Mouse (Mus musculus) kidney, adult 9 months (tissue): ENCODE measurements at regions not wholly inside any gene's neighbourhood (a gene's known extent, or its start where the extent isn't known, plus 50 kb on each side); places are given as distances from the start of the nearest gene placed in this dataset.
A peak's percentile ranks its signal among the peaks of the same experiment; 100 is the strongest.
"Not testable (repeated sequence)": the region's sequence is repeated elsewhere in the genome, so short reads cannot be mapped to it uniquely, and the experiment has no call there.

Experiments
- DNase-seq: peaks from one replicate; pipeline ENCODE4 v3.0.0; 2022

DNA sequence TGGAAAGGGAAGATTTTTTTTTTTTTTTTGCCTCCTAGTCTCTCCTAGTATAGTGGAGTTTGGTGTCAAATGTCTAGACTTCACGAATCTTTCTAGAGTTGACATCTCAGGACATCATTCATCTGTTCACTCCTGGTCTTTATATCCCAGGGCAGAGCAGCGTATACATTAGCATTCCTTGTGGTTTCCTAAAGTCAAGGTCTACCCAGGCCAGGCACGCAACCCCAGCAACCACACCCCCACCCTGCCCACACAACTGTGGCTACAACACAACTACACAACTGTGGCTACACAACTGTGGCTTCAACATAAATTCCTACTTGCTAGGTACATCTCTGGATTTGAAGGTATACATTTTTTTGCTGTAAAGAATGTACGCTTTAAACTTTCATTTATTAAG is 122.2 kb downstream of the Ppp1r3a start:
- no peak for DNase-seq

DNA sequence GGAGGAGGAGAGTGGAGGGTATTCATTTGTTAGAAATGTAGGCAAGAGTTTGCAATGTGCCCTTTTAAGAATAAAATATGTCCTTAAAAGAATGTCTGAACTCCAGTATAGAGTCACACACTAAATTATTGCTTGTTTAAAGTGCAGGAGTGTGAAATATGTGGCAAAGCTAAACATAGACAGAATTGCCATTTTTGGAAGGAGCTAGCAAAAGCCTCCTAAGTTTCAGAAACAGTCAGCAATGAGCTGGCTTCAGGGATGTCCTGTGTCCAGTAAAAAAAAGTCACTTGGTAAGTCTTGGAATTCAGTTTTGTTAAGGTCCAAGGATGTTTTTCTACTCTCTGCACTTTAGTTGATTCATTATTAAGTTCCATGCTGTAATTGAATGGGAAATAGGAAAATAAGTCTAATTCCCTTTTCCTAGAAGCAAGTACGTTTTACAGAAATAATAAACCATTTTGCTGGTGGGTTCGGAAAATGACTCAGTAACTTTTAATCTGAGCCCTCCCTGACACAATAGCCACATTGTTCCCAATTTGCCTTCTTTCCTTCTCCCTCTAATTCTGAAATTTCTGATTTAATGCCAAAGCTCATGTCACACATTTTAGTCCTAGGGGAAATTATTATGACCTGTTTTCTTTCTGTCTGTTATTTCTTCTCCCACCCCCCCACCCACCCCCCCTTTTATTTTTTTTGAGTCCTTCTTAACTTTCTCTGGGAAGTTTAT is 123.2 kb downstream of the Ppp1r3a start:
- no peak for DNase-seq

DNA sequence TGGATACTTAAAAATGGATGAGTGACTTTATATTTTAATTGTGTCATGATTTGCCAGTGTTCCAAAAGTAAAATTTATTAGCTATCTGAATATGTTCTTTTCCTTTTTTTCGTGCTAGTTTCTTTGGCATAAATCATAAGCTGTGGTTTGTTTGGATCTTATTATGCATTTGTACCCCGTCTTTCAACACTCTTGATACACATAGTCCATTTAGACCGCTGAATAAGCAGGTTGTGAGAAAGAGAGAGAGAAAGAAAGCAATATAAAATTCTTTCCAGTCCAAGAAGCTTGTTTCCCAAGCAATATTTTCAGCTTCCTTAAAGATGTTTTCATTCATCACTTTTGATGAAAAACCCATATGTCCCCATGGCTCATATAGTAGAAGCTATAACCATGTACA is 138.4 kb downstream of the Ppp1r3a start:
- no peak for DNase-seq

DNA sequence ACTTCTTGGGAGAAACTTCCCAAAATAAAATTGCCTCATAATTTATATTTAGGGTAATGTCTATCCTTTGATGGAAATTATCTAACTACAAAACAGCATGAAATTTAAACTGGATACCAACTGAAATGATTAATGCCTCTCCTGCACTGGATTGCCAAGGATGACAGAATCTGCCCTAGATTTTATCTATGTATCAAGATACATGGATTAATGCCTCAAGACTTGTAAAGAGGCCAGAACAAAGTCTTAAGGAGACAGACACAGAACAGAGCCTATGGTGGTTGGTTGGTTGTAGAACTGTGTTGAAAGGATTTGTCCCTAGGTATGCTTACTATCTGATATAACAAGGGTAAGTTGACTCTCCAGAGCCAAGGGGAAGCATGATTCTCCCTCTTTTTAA is 147.0 kb downstream of the Ppp1r3a start:
- no peak for DNase-seq

DNA sequence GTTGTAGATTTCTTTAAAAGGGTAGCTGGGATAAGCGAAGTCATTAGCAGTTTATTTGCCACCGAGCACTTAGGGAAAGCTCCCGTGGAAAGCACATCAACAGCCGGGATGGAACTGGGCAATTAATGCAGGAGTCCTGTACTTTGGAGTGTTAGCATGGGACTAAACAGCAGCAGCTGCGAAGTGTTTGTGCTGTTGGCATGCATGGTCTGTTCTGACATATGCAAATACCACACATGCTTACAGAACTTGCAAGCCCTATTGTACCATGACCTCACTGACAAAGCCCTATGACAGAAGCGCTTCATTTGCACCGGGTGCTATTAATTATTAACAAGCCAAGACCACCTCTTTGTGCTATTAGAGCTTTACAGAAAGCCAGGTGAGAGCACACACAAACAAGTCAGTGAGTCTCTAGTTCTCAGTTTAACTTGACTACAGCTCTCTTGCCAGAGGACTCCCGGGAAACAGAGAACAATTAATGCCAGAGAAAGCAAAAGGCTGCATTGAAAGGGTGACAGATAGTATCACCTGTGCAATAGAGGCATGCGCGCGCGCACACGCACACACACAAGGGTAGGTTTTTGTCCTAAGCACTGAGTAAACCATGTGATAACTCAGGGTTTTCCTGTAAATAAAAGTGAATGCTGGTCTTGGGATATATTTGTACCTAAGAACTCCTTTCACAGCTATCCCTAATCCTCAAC is 154.4 kb downstream of the Ppp1r3a start:
- DNase-seq: peak; percentile 1

DNA sequence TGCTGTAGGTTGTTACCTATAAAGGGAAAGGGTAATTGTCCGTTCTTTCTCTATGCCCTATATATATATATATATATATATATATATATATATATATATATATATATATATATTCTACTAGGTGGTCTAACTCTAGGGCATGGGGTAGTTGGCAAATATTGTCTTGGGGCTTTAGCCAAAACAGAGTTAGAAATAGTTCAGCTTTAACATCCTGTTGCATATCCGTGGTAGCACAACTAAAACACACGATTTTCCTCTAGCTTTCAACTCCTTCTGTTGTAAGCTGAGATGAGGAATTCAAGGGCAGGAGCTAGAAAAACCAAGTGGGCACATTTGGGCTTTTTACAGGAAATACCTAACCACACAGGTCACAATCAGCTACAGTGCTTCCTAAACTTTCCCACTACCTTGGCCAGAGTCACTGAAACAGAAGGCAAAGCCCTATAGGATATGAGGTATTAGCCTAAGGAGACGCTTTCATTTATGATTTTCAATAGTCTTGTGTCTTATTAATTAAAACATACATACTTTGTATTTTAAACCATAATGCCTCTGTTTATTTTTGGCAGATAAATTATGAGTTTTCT is 158.1 kb downstream of the Ppp1r3a start:
- DNase-seq: no peak

DNA sequence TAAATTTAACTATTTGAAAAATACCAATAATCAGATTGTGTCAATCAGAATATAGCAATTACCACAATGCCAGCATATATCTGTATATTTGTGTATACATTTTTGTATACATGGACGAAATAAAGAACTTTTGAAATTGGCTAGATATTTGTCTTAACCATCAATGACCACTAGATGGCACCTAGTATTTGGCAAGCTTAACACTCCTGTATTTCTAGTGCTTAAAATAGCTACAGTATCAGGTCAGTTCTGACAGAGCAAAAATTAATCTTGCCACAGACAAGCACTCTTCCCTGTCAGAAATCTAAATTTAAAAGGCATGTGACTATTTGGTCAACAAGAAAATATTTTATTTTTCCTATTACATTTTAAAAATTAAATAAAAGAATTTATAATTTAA is 169.2 kb downstream of the Ppp1r3a start:
- peak; percentile 6 for DNase-seq

DNA sequence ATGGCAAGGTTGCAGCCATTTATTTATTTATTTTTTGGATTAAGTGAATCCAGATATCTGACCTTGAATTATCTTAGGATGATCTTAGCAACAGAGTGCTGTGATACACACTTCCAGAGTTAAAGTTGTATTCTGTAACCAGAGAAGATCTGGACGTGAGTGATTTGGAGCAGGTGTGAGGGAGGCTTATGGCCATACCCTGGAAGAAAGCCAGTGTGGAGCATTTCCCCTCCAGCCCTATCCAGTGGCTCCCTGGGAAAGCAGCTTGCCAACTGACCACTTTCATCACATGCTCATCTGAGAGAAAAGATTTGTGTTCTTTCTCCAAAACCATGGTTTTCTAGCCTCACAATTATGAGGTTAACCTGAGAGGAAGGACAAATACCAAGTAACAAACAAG is 171.2 kb downstream of the Ppp1r3a start:
- DNase-seq: no peak

DNA sequence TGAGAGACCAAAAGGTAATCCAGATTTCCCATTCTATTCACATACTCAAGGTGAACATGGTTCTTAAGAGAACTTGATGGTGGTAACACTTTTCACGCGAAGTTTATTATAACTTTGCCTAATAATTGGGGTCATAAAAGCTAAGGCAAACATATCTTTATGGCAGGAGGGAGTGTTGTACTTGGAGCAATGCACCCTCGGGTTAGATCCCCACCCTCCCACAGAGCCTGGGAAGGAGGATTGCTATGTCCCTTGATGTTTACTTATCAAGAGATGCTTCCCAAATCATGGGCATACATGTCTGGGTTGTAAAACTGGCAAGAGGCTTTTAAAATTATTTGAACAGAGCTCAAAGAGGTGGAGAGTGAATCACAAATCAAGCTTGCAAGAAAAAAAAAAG is 180.5 kb downstream of the Ppp1r3a start:
- no peak for DNase-seq

DNA sequence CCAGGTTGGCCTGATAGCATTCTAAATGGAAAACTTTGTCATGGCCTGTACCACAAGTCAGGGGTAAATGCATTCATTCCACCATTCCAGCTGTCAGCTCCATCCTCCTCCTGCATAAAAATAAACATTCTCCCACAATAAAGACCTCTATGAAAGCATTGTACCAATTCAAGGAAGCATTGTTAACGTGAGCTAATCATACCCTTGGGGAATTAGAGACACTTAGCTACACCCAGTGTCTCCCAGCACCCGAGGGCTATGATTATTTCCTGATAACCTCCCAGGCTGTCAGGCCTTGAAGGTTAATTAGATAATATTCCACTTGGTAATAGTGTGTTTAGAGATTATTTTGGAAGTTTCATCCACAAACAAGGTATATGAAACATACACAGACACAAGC is 182.1 kb downstream of the Ppp1r3a start:
- no peak for DNase-seq

DNA sequence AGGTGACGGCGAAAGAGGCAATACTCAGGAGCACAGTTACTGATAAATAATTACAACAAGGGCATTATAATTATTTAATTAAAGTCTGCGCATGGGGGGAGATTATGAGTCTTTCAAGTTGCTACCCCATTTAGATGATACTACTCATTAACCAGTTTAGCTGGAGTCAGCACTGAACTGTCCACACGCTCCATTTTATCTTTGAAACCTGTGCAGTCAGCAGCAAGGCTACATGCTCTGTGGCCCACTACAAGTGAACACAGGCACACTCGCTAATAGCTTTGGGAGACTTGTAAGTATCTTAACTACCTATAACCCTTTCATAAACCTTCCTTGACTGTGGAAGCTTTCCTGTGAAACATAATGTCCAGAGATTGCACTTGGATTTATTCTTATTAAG is 214.7 kb downstream of the Ppp1r3a start:
- DNase-seq: no peak

DNA sequence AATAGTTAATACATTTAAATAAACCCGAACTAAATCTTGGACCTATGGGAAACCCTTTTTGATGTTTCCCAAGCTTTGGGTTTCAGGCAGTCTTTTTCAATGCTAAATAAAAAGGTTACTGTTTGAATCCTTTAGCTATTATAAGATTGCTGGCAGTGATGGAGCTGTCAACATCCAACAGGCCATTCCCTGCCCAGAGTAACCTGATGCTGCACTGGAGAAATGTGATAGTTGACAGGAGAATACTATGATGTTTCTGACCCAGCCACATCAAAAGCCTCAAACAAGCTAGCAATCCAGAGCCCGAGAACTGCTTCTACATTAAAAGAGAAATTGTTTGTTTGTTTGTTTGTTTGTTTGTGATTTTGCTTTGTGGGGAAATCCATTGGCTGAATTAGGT is 226.0 kb downstream of the Ppp1r3a start:
- no peak for DNase-seq

DNA sequence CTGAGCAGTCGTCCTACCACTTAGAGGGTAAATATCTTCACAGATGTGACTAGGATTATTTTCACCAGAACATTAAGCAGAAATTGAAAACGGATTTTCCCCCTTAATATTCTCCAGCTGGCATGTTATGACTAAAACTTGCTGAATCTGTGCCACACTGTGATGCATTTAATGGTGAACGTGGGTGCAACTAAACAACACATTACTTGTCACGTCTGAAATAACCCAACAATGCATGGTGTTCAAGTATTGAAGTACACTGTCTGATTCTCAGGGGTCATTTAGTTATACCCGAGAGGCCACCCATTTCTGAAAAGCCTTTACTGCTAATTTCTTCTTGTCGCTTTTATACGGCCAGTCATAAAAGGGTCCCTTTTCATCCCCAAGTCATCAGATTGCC is 226.5 kb downstream of the Ppp1r3a start:
- DNase-seq: no peak

DNA sequence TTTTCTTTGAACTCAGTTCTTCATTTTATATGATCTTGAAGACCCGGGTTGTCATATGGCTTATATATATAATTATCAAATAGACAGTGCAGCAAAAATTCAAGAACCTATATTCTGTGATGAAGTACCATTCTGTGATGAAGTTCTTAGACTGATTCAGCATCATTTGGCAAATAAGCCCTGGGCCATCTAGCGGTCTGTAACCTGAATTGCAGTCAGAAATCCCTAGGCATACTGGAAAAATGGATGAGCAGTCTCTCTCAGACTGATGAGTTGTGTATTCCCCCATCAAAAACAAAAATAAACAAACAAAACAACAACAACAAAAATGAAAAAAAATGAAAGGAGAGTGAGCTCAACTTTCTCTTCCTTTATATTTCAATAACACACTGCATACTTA is 232.3 kb downstream of the Ppp1r3a start:
- peak; percentile 4 for DNase-seq

DNA sequence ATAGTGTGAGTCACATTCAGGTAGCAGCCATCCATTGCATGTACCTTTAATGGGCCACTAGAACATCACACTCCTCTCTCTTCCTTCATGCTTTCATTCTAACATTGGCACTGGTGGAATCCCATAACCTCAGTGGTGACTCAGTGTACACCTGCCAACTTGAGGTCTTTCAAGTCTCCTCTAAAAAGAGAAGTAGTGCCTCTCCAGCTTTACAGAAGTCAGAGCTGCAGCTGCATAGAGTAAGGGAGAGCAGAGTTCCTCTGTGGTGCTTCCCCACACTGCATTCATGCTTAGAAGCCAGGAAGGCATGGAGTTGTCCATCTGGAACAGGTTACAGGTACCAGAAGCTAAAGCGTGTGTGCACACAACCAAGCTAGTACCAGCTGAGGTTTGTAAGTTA is 233.8 kb downstream of the Ppp1r3a start:
- no peak for DNase-seq

DNA sequence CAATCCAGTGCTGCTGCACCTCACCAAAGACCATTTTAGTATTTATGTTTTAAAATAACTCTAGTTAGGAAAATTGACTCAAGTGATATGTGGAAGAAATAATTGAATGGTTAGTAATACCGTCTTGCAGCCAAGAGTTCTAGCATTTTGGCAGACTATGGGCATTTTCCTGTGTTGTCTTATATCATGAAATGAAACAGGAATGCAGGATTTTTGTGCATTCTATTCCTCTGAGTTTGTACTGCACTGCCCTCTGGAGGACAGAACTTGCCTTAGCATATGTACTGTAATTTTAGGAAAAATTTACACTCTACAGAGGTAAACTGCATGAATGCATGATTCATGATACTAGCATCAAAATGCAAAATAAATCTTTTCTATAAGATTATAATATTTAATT is 250.9 kb downstream of the Ppp1r3a start:
- peak; percentile 34 for DNase-seq

DNA sequence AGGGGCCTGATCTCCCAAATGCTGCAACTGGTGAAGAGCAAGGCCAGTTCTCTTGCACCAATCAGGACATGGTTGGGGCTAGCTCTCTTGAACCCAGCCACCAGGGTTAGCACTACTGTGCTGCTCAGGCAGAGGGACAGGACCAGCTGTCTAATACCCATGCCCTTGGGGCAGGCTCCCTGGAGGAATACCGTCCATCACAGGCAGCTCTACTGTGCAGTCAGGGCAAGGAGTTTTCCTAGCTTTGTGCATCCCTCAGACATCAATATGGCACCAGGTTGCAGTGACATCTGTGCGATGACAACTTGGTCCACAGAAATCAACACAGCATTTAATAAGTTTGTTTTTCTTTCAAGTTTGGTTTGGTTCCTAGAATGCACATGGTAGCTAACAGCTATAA is 254.4 kb downstream of the Ppp1r3a start:
- DNase-seq: no peak

DNA sequence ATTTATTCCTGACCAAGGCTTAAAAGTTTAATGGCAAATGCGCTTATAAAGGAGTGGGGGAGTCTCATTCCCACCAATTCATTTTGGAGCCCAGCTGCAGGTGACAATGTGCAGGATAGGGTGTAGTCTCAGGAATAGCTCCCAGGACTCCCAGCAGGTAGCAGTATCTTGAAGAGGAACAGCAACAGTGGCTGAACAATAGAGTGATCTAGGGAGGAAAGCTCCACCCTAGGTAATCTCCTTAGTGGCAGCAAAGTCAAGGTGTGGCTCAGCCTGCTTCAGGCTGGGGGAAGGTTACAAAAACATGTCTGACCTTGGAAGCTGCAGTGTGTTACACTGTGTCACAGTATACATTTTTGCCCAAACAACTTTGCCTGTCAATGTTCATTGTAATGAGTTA is 255.2 kb downstream of the Ppp1r3a start:
- not testable (repeated sequence) for DNase-seq

DNA sequence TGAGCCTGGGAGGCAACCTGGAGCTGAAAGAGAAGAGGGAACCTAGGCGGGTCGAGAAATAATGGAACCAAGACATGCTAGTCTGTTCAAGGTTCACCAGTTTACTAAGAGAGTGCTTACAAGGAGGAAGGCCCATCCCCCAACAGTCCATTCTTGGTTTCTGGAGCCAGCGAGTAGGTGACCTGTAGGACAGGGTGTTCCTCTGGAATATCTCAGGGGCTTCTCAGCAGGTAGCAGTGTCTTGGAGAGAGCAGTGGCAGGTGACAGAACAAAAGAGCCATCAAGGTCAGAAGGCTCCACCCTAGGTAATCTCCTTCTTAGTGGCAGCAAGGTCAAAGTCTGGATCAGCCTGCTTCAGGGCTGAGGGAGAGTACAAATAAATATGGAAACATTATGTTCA is 268.4 kb downstream of the Ppp1r3a start:
- DNase-seq: not testable (repeated sequence)

DNA sequence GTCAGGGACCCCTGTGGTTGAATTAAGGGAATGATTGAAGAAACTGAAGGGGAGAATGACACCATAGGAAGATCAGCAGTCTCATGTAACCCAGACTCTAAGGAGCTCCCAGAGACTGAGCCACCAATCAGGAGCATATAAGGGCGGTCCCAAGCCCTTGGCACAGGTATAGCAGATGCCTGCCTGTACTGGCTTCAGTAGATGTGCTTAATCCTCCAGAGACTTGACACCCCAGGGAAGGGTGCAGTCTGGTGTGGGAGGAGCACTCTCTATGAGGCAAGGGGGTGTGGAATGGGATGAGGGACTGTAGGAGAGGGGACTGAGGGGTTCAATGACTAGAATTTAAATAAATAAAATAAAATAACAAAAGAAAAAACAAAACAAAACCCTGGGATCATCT is 298.7 kb downstream of the Ppp1r3a start:
- no peak for DNase-seq

DNA sequence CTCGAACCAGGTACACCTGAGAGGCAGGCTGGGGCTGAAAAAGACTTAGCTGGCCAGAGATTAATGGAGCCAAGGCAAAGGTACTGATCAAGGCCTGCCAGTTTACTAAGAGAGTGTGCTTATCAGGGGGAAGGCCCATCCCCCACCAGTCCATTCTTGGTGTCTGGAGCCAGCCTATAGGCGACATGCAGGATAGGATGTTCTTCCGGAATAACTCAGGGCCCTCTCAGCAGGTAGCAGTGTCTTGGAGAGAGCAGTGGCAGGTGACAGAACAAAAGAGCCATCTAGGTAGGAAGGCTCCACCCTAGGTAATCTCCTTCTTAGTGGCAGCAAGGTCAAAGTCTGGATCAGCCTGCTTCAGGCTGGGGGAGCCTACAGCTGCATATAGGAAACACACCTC is 301.8 kb downstream of the Ppp1r3a start:
- DNase-seq: not testable (repeated sequence)

DNA sequence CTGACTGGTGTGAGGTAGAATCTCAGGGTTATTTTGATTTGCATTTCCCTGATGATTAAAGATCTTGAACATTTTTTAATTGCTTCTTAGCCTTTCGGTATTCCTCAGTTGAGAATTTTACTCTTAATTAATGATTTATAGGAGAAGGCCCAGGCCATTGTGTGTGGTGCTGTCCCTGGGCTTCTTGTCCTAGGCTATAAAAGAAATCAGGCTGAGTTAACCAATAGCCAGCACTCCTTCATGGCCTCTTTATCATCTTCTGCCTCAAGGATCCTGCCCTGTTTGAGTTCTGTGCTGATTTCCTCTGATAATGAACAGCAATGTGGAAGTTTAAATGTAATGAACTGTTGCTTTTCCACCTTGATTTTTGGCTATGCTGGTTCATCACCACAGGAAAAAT is 323.3 kb downstream of the Ppp1r3a start:
- no peak for DNase-seq

DNA sequence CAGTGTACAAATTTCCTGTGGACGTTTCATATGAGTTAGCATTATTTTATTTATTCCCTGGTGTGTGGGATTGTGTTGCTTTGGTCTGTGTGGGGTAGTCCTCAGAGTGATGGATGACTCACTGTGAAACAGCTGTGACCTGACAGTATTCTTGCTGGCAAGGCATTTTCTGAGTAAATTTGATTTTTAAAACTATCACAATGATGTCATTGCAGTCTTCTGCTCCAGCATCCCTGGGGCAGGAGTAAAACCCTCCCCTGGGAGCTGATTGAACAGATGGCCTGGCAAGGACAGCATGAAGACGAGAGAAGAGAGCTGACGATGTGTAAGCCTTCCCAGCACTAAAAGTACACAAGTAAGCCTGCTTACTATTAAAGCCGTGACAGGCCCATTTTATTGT is 345.3 kb downstream of the Ppp1r3a start:
- DNase-seq: peak; percentile 10

DNA sequence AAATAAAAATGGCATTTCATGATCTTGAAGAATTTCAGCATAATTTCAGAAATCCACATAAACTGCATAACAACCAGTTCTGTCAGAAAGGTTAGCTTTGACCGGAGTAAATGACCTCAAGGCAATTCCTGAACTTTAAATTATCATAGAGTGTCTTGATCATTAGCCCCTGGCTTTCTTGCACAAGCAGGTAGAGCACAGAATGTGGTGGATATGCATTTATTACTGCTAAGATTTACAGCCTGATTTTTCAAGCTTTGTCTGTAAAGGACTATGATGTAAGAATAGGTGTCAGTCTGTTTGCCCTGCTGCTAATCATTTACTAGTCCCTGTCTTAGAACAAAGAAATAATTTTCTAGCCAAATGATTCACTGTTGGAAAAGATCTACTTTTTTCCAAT is 347.3 kb downstream of the Ppp1r3a start:
- DNase-seq: peak; percentile 10

DNA sequence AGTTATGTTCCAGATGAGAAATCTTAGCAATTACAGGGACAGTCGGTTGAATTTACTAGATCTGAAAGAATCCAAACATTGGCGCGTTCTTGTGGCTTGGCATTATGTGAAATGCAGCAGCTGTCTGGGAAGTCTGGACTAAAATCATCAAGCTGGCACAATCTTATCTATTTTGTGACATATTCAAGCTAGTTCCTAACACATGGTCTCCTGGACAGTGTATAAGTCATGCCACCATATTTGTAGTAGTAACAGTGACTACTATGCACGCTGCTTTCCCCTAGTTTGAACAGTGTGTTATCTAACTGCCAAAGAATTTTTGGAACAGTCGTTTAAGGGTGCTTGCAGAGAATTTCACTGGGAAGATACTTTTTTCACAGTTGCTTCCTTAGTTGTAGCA is 396.8 kb downstream of the Ppp1r3a start:
- DNase-seq: no peak
